Mouse (Mus musculus) erythroblast, embryonic 14.5 days (primary cell): Measurements from ENCODE around the gene F2r. TPM values are rescaled to one million over a fixed set of nuclear protein-coding genes. Genes with fewer than 3 reads are reported as not detected.

Experiments
- H3K27me3 ChIP-seq: 2 replicates; pipeline ENCODE4 v1.6.1; 2012; ENCODE audit warnings: inconsistent platforms; ENCODE audit not compliant: control insufficient read depth
- H3K36me3 ChIP-seq: 2 replicates; pipeline ENCODE4 v1.6.1; 2012; ENCODE audit warnings: mild to moderate bottlenecking, inconsistent platforms; ENCODE audit not compliant: control insufficient read depth
- H3K4me1 ChIP-seq: 2 replicates; pipeline ENCODE4 v1.6.1; 2012; ENCODE audit warnings: inconsistent platforms; ENCODE audit not compliant: control insufficient read depth
- H3K4me3 ChIP-seq: replicated peaks from 2 replicates; pipeline ENCODE3; 2012; ENCODE audit warnings: moderate library complexity, mild to moderate bottlenecking, inconsistent platforms
- H3K9me3 ChIP-seq: 2 replicates; pipeline ENCODE4 v1.6.1; 2012; ENCODE audit warnings: low read length, inconsistent platforms, mixed read lengths; ENCODE audit not compliant: control insufficient read depth
- GATA1 ChIP-seq: IDR thresholded peaks from 2 replicates; pipeline ENCODE4 v1.6.1; 2012; ENCODE audit warnings: low read length, inconsistent platforms, mixed read lengths
- TAL1 ChIP-seq: IDR thresholded peaks from 3 replicates; pipeline ENCODE4 v1.6.1; 2012; ENCODE audit warnings: low read length, inconsistent platforms, mixed read lengths
- polyA plus RNA-seq: library from polyadenylated mRNA; stranded (reverse); fragments of >175 nt; gene quantifications from 2 replicates; pipeline ENCODE4 v1.2.3, GENCODE M21; 2012

Gene F2r
- polyA plus RNA-seq, 1 experiment = 0.76 TPM

DNA sequence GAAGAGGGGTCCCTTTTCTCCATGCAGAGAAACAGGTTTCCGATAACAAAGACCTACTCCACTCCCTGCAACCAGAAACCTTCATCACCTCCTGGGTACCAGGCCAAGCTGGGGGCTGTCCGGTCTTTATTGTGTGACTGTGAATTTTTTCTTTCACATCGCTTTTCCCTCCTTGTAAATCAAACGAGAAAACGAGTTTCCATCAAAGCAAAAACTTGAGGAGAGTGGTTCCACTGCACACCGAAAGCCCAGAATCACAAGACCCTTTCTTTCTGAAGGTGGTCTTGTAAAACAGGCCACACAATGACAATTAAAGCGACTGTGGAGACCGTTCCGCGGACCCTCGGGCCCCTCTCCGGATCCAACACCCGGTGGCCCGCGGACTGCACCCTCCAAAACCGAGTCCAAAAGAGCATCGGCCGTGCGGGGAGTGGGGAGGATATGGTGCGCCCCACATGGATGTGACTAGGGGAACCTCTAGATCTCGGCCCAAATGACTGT, 566 bp downstream of the F2r start:
- peaks cover 24% of the 10 kb centered on the region for H3K36me3 ChIP-seq
- H3K4me1 ChIP-seq = peaks cover 51% of the 10 kb centered on the region
- H3K4me3 ChIP-seq = peak overlapping the region; percentile 91
- TF ChIP-seq TAL1 (no peak), GATA1 (no peak)
- H3K27me3 ChIP-seq = peaks cover 20% of the 10 kb centered on the region
- no peaks in the 10 kb centered on the region for H3K9me3 ChIP-seq

DNA sequence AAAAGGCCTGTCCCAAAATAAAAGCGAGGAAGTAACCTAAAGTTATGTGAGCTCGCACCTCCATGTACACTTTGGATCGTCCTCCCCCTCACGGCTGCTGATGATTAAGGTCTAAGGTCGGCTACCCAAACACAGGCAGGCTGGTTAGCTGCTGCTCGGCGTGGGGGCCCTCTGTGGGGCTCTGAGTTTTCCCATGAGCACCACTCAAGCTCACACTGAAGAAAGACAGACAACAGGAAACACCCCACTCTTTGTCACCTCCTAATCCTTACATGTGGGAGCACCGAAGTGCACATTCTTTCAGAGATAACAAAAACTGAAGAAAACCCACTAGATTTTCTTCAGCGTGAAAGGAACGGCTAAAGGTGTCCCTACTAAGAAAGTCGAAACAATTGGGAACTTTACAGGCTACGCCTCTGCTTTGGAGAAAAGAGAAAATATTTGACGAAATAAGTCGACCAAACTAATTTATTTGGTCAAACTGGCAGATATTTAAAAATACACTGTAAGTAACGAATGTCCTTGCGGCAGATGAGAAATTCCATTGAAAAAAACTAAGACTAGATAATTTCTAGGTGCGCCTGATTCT, 1.1 kb downstream of the F2r start:
- TF ChIP-seq GATA1 (no peak), TAL1 (no peak)
- Histone ChIP-seq H3K27me3 (peaks cover 20% of the 10 kb centered on the region), H3K9me3 (no peaks in the 10 kb centered on the region), H3K4me1 (peaks cover 54% of the 10 kb centered on the region), H3K36me3 (peaks cover 29% of the 10 kb centered on the region), H3K4me3 (peak overlapping the region; percentile 91)

- H3K27me3 ChIP-seq = peaks cover 20% of the 10 kb centered on the region
- no peaks in the 10 kb centered on the region for H3K9me3 ChIP-seq
- H3K4me3 ChIP-seq = peak overlapping the region; percentile 91
- TF ChIP-seq GATA1 = peak; percentile 74
- TF ChIP-seq TAL1 = no peak
- peaks cover 60% of the 10 kb centered on the region for H3K4me1 ChIP-seq
- H3K36me3 ChIP-seq = peaks cover 36% of the 10 kb centered on the region
These were observed 1.8 kb downstream of the F2r start for GRCm38 (mm10) chr13:95616512-95616911.

DNA sequence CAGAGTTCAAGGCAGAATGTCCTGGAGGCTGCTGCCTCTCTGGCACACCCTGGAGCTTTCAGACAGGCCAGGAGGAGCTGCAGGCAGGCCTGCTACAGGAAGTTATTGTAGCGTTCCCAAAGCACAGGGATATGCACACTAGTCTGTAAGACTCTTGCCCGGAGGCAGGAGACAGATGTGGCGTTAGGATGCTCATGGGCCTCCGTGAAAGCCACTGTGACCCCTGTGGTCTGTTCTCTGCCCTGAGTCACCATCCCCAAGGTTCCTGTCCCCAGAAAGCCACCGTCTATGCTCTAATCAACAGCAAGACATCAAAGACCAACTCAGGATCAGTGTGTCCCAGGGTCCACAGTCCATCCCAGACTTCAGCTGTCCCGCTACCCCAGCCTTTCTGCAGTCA, 3.5 kb downstream of the F2r start:
- Histone ChIP-seq H3K27me3 (peaks cover 19% of the 10 kb centered on the region), H3K4me3 (no peak overlapping the region), H3K9me3 (no peaks in the 10 kb centered on the region), H3K36me3 (peaks cover 50% of the 10 kb centered on the region), H3K4me1 (peaks cover 76% of the 10 kb centered on the region)
- no peak for TF ChIP-seq TAL1
- TF ChIP-seq GATA1 = no peak

DNA sequence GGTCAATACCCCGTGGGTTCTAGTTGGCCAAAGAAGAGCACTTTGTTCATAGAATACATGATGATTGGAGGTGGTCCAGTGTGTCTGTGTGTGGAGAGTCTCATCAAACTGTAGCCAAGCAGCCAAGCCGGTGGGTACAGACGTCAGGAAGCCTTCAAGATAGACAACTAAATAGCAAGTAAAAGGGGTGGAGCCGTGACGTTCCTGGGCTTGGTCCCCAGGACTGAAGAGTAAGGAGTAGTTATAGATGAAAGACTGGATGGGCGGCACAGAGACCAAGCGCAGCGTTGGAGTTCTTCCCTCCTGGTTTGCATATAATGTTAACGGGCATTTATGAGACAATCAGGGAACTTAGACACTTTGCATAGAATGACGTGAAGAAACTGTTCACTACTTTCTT, 6.0 kb downstream of the F2r start:
- Histone ChIP-seq H3K4me3 (no peak overlapping the region), H3K27me3 (no peaks in the 10 kb centered on the region), H3K36me3 (peaks cover 54% of the 10 kb centered on the region), H3K9me3 (no peaks in the 10 kb centered on the region), H3K4me1 (peaks cover 71% of the 10 kb centered on the region)
- no peak for TF ChIP-seq TAL1
- no peak for TF ChIP-seq GATA1

DNA sequence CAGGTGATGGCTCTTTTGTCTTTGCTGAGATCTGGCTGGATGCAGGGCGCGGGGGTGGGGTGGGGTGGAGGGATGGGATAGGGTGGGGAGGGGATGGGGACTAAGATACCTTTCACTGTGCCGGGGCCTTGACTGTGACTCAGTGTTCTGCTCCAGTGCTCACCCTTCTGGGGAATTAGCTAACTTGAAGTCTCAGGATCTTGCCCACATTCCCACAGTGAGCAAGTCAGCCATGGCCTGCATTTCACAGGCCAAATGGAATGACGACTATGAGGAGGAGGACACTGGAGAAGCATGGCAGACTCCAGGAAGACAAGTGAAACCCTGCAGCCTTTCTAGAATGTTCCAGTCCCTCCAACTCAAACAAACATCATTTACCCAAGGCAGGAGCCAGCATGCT, 6.5 kb downstream of the F2r start:
- H3K9me3 ChIP-seq = no peaks in the 10 kb centered on the region
- TF ChIP-seq TAL1 (no peak), GATA1 (no peak)
- no peak overlapping the region for H3K4me3 ChIP-seq
- H3K4me1 ChIP-seq = peaks cover 66% of the 10 kb centered on the region
- H3K36me3 ChIP-seq = peaks cover 58% of the 10 kb centered on the region
- H3K27me3 ChIP-seq = no peaks in the 10 kb centered on the region

DNA sequence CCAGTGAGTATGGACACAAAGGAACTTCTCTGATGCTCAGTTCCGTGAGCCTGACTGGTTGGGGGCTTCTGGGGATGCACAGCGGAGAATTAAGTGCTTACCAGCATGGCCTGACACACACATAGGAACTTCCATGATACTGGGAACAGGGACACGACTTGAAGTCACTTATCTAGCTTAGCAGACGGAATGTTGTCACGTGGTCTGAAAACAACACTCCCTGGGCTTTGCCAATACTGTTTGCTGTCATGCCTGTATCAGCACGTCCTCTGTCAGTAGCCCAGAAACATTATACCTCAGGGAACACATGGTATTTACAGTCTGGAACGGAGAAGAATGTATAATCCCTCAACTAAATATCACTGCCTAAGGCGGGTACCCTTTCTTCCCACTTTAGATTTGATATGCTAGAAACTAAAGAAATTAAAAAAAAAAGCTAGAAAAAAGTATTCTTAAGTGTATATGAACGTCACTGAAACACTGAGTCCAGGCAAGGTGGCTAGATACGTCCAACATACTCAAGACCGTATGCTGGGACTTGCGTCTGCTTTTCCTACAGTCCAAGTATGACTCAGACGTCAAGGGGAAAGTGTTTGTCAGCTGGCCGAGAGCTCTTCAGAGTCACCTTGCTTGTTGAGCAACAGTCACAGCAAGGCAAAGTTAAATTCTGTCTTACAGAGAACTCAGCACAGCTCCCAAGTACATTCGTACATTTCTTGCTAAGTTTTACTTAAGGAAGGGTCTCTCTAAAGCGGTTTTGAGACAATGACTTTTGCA, 7.3 kb downstream of the F2r start:
- no peaks in the 10 kb centered on the region for H3K27me3 ChIP-seq
- TF ChIP-seq GATA1 (no peak), TAL1 (no peak)
- peaks cover 63% of the 10 kb centered on the region for H3K36me3 ChIP-seq
- H3K4me3 ChIP-seq = no peak overlapping the region
- H3K4me1 ChIP-seq = peaks cover 59% of the 10 kb centered on the region
- H3K9me3 ChIP-seq = no peaks in the 10 kb centered on the region

- Histone ChIP-seq H3K36me3 (peaks cover 65% of the 10 kb centered on the region), H3K9me3 (no peaks in the 10 kb centered on the region), H3K4me1 (peaks cover 41% of the 10 kb centered on the region), H3K4me3 (no peak overlapping the region), H3K27me3 (no peaks in the 10 kb centered on the region)
- TF ChIP-seq GATA1 (no peak), TAL1 (no peak)
These were observed 9.2 kb downstream of the F2r start for GRCm38 (mm10) chr13:95609088-95609420.

- TF ChIP-seq TAL1 = no peak
- TF ChIP-seq GATA1 = no peak
- Histone ChIP-seq H3K36me3 (peaks cover 69% of the 10 kb centered on the region), H3K4me3 (no peak overlapping the region), H3K4me1 (peaks cover 40% of the 10 kb centered on the region), H3K9me3 (no peaks in the 10 kb centered on the region), H3K27me3 (no peaks in the 10 kb centered on the region)
These were observed 9.7 kb downstream of the F2r start for GRCm38 (mm10) chr13:95608416-95609087.
